Mouse (Mus musculus) testis, adult 2 months (tissue): Measurements from ENCODE around the gene Apol7c.

Source experiments
- CTCF ChIP-seq: fragments of 200-500 bp; IDR thresholded peaks from 2 replicates; pipeline ENCODE4 v1.5.1; 2012; ENCODE audit warnings: low read depth, mild to moderate bottlenecking, inconsistent platforms, low read length, moderate library complexity; ENCODE audit not compliant: control insufficient read depth, insufficient read depth, insufficient replicate concordance
- POLR2A ChIP-seq: fragments of 200-500 bp; IDR thresholded peaks from 2 replicates; pipeline ENCODE4 v1.6.1; 2012; ENCODE audit warnings: low read depth, mild to moderate bottlenecking, inconsistent platforms, low read length, moderate library complexity; ENCODE audit not compliant: control insufficient read depth

GRCm38 (mm10) chr15:77579311-77579710, 46.2 kb upstream of the Apol7c start:
- TF ChIP-seq CTCF (no peak), POLR2A (no peak)
